Mouse (Mus musculus) lung, postnatal 0 days (tissue): ENCODE results near the gene 1700015F17Rik.

Experiments used
- CTCF ChIP-seq: IDR thresholded peaks from 2 replicates; pipeline ENCODE4 v1.5.1; 2016; ENCODE audit warnings: antibody characterized with exemption, mild to moderate bottlenecking
- EP300 ChIP-seq: IDR thresholded peaks from 2 replicates; pipeline ENCODE4 v1.6.1; 2016; ENCODE audit warnings: antibody characterized with exemption, mild to moderate bottlenecking, control low read depth

DNA sequence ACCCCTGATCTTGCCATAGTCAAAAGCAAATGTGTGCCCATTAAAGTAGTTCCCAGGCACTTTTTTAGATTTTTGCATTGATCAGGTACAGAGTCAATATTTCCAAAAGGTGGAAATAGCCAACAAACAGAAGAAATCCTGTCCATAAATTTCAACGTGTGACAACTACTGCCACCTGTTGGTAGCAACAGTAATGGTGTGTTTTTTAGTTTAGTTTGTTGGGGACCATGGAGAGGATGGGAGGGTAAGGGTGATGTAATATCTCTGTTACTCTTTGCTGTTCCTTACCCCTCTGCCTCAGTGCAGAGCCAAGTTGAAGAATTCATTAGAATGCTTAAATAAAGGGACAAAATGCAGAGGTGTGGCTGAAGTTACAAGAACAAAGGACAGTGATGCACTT, 2.7 kb upstream of the 1700015F17Rik start:
- TF ChIP-seq CTCF (peak; percentile 85), EP300 (no peak)
